Mouse (Mus musculus): ENCODE measurements around the gene Gm4756. TPM values are rescaled to one million over a fixed set of nuclear protein-coding genes. Genes with fewer than 3 reads are reported as not detected.

The Gm4756 gene
- total and polyA plus RNA-seq, 3 experiments, result not detected

- TF ChIP-seq MAX (IDR thresholded peaks at IDR 0.05; ENCODE audit: low read length), result peak; percentile 44
- TF ChIP-seq MEF2A (IDR thresholded peaks at IDR 0.05; ENCODE audit: borderline replicate concordance, low read depth, low read length), result no peak
- TF ChIP-seq MXI1 (IDR thresholded peaks at IDR 0.05; ENCODE audit: low read depth, low read length), result peak; percentile 43; the same call in 1 of the 2 replicates
- TF ChIP-seq NRF1 (IDR thresholded peaks at IDR 0.05; ENCODE audit: low read depth, low read length), result peak; percentile 47
- peak in 1 of 2 experiments; percentile 29; a peak in 1 of 4 replicates for TF ChIP-seq CTCF (conservative IDR thresholded peaks at IDR 0.05 in 1 of 2, IDR thresholded peaks at IDR 0.05 in 1 of 2; ENCODE audit: low read depth in 2 of 2, low read length in 2 of 2)
- TF ChIP-seq JUN (IDR thresholded peaks at IDR 0.05; ENCODE audit: insufficient read depth, low read depth, low read length), result no peak
- peak; percentile 78 for TF ChIP-seq POLR2A (IDR thresholded peaks at IDR 0.05; ENCODE audit: low read depth, low read length)
- TF ChIP-seq ETS1 (conservative IDR thresholded peaks at IDR 0.05; ENCODE audit: low read depth, low read length), result no peak
- TF ChIP-seq GABPA (IDR thresholded peaks at IDR 0.05; ENCODE audit: insufficient replicate concordance, low read depth, low read length), result no peak
- no peak for TF ChIP-seq JUND (conservative IDR thresholded peaks at IDR 0.05; ENCODE audit: low read depth, low read length)
Measured at GRCm38 (mm10) chr12:72664735-72665337, 15.4 kb upstream of the Gm4756 start, which contains the start of gene Dhrs7 (continued).

GRCm38 (mm10) chr12:72664020-72664734, 14.7 kb upstream of the Gm4756 start:
- Histone ChIP-seq H3K27ac (ENCODE audit: insufficient read depth, low read depth) (0 out of 2 replicates have a peak overlapping the region, but pooled peaks have one; percentile 45), H3K4me3 (replicated peaks in 1 of 3; ENCODE audit: low read depth in 2 of 3, low read length in 2 of 3, poor library complexity in 1 of 3) (peak overlapping the region; percentile 78 to 89 (median 86)), H3K9me3 (replicated peaks; ENCODE audit: low read length) (no peaks in the 10 kb centered on the region), H3K36me3 (replicated peaks in 1 of 2; ENCODE audit: control insufficient read depth in 1 of 2, insufficient read depth in 1 of 2, low read length in 1 of 2) (no peaks in the 10 kb centered on the region), H3K4me2 (ENCODE audit: insufficient read depth, low read depth, poor library complexity, severe bottlenecking) (peak overlapping the region; percentile 63), H3K79me2 (replicated peaks; ENCODE audit: control insufficient read depth, extremely low read depth, insufficient read depth, poor library complexity, severe bottlenecking) (no peaks in the 10 kb centered on the region; the same call in 1 of the 2 replicates), H3K4me1 (ENCODE audit: control insufficient read depth in 1 of 2, insufficient read depth in 2 of 2) (peaks cover 5 to 23% of the 10 kb centered on the region in 2 experiments), H3K9ac (ENCODE audit: insufficient read depth, low read depth) (peak overlapping the region; percentile 73), H3K27me3 (replicated peaks) (no peaks in the 10 kb centered on the region)
- TF ChIP-seq TBP (conservative IDR thresholded peaks at IDR 0.05; ENCODE audit: low read depth, low read length), result no peak
- TF ChIP-seq MAFK (IDR thresholded peaks at IDR 0.05; ENCODE audit: insufficient replicate concordance, low read length), result peak; percentile 63; the same call in 1 of the 2 replicates
- dilution Hi-C loops (cut with MboI; ENCODE audit: extremely low pct_ligation_motif_present, extremely low pct_unique_long_range_greater_than_20kb, low sequenced_read_pairs) (no loop called here), in situ Hi-C loops (cut with MboI; ENCODE audit: low pct_ligation_motif_present, low pct_unique_long_range_greater_than_20kb, low sequenced_read_pairs) (loop anchor here (25.0 kb wide), 1 partner anchor 127 kb away; the partner anchor contains the start of gene Pcnx4)
- no peak for DNase-seq (ENCODE audit: extremely low read depth)

- Histone ChIP-seq H3K4me2 (ENCODE audit: insufficient read depth, low read depth, poor library complexity, severe bottlenecking) (no peak overlapping the region), H3K36me3 (replicated peaks in 1 of 2; ENCODE audit: control insufficient read depth in 1 of 2, insufficient read depth in 1 of 2, low read length in 1 of 2) (peaks cover 23 to 62% of the 10 kb centered on the region in 2 experiments), H3K4me3 (replicated peaks in 1 of 3; ENCODE audit: low read depth in 2 of 3, low read length in 2 of 3, poor library complexity in 1 of 3) (no peak overlapping the region), H3K9me3 (replicated peaks; ENCODE audit: low read length) (no peaks in the 10 kb centered on the region), H3K27me3 (replicated peaks) (no peaks in the 10 kb centered on the region), H3K27ac (ENCODE audit: insufficient read depth, low read depth) (no peak overlapping the region), H3K9ac (ENCODE audit: insufficient read depth, low read depth) (no peak overlapping the region), H3K4me1 (ENCODE audit: control insufficient read depth in 1 of 2, insufficient read depth in 2 of 2) (no peaks in the 10 kb centered on the region), H3K79me2 (replicated peaks; ENCODE audit: control insufficient read depth, extremely low read depth, insufficient read depth, poor library complexity, severe bottlenecking) (no peaks in the 10 kb centered on the region)
- in situ Hi-C loops (cut with MboI; ENCODE audit: low pct_ligation_motif_present, low pct_unique_long_range_greater_than_20kb, low sequenced_read_pairs), result loop anchor here (25.0 kb wide), 1 partner anchor 118 kb away; the partner anchor contains the start of gene Pcnx4
- TF ChIP-seq HCFC1 (IDR thresholded peaks at IDR 0.05; ENCODE audit: low read depth, low read length) (no peak), MAZ (IDR thresholded peaks at IDR 0.05; ENCODE audit: low read depth, low read length) (no peak), E2F4 (IDR thresholded peaks at IDR 0.05; ENCODE audit: insufficient replicate concordance, low read depth, low read length) (no peak), NRF1 (IDR thresholded peaks at IDR 0.05; ENCODE audit: low read depth, low read length) (no peak), SMC3 (IDR thresholded peaks at IDR 0.05; ENCODE audit: low read depth, low read length) (no peak), POLR2A (IDR thresholded peaks at IDR 0.05; ENCODE audit: low read depth, low read length) (no peak), ZNF384 (IDR thresholded peaks at IDR 0.05; ENCODE audit: low read depth, low read length) (no peak), ZMIZ1 (IDR thresholded peaks at IDR 0.05; ENCODE audit: low read depth, low read length) (no peak), PAX5 (IDR thresholded peaks at IDR 0.05; ENCODE audit: low read length) (no peak), JUN (IDR thresholded peaks at IDR 0.05; ENCODE audit: insufficient read depth, low read depth, low read length) (no peak), MYC (IDR thresholded peaks at IDR 0.05; ENCODE audit: low read depth, low read length) (no peak), MEF2A (IDR thresholded peaks at IDR 0.05; ENCODE audit: borderline replicate concordance, low read depth, low read length) (no peak)
- DNase-seq (ENCODE audit: extremely low read depth), result no peak
- dilution Hi-C loops (cut with MboI; ENCODE audit: extremely low pct_ligation_motif_present, extremely low pct_unique_long_range_greater_than_20kb, low sequenced_read_pairs), result no loop called here
Measured at GRCm38 (mm10) chr12:72655775-72656174, 6.3 kb upstream of the Gm4756 start.
